Mouse (Mus musculus) lung, postnatal 4 days (tissue): Measurements from ENCODE around the gene Map3k11.

ENCODE experiments used
- DNase-seq, 2 experiments: peaks; one replicate each; pipeline ENCODE4 v3.0.0; 2021

The Map3k11 gene

DNA sequence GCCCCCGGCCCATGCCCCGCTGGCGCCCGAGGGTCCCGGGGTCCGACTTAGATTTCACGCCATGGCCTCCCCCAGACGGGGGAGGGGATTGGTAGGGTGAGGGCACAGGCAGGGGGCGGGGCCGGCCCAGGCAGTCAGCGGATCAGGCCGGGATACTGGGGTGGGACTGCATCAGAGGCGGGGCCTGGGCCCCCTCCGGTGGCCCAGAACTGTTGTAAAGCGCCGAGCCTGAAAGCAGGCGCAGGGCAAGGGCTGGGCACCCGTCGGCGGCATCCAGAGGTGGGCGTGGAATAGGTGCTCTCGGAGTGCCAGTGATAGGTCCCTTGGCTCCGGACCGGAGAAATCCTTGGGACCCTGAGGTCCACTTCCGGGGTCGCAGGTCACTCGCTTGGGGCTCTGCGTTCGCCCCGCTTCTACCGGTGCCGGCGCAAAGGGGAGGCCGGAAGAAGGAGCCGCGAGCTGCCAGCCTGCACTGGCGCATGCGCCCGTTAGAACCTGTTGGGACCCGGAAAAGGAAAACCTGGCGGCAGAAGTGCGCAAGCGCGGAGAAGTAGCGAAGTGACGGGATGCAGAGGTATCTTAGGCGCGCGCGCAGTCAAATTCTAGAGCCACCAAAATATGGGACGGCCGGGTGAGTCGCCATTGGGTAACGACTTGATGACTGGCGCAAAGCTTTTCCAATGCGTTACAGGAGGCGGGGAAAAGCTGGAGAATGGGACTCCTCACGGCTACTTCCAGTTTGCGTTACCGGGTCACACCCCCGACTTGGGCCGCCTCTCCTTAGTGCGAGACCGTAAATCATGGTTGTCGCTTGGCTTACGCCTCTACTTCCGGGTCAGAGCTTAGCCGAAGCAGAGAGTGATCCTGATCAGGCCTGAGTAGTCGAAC is at the start of gene Map3k11, which contains the start of gene Pcnx3:
Map3k11 (plus strand) TSS at position 543 of the 888 bp plus-strand sequence.
Pcnx3 (minus strand) TSS at position 709 of the 888 bp plus-strand sequence.
- DNase-seq, result peak; percentile 98 to 99

GRCm38 (mm10) chr19:5640339-5640738 is 48.2 kb upstream of the Map3k11 start:
- DNase-seq, result peak in 1 of 2 experiments; percentile 25

DNA sequence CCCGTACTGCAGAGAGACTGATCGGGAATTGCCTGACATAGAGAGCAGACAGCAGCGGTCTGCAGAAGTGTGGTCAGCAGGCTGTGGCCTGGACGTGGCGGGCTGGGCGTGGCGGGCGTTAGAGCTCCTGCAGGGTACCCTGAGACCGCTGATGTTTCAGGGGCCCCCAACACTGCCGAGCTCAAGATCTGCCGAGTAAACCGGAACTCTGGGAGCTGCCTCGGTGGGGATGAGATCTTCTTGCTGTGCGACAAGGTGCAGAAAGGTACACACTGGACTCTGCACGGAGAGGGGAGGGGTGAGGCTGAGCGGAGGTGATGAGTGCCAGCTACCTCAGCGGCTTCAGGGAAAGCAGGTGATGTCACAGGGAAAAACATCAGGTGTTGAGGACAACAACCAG is 47.5 kb upstream of the Map3k11 start:
- DNase-seq, result peak in 1 of 2 experiments; percentile 20

- DNase-seq, result no peak
Observed at GRCm38 (mm10) chr19:5641641-5642040, 46.9 kb upstream of the Map3k11 start.

- peak in 1 of 2 experiments; percentile 19 for DNase-seq
Observed at GRCm38 (mm10) chr19:5645280-5645679, 43.3 kb upstream of the Map3k11 start.

- DNase-seq, result peak in 1 of 2 experiments; percentile 23
Observed at GRCm38 (mm10) chr19:5646731-5647330, 41.7 kb upstream of the Map3k11 start.

- DNase-seq, result no peak
Observed at GRCm38 (mm10) chr19:5647791-5648190, 40.8 kb upstream of the Map3k11 start.

DNA sequence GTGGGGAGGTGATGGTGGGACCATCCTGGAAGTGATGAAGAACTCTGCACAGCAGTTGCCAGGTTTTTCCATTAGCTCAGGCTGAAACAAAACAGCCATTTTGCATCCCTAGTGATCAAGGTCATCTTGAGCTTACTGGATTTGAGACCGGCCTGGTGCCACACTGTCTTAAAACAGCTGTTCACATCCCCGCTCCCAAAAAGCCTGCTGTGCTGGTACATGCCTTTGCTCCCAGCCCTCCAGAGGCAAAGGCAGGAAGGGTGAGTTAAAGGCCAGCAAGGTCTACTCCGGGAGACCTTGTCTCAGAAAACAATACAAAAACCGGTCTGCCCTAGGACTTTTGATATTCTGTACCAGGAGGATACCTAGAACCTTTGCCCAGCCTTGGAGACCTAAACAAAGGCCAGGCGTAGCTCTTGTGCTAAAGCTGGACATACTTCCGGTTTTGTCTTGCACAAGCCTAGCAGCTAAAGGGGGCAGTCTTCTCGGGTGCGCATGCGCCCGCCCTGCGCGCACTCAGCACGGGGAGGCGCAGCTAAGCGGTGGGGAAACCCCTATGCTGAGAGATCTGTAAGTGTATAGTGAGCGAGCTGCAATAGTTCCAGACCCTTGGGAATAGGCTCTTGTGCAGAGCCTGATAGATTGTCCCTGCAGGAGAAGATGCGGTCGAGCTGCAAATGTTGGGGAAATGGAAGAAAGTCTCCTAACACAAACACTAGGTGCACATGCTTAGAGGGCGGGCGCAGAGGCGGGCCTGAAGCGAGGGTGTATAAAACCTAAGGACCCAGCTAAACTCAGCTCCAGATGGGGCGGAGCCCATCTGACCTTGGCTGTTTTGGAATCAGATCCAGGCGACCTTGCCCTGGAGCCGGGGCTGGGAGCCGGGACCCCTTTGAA is 39.9 kb upstream of the Map3k11 start:
- peak; percentile 90 to 94 for DNase-seq

- peak; percentile 56 for DNase-seq
Observed at GRCm38 (mm10) chr19:5649298-5649741, 39.2 kb upstream of the Map3k11 start.

- DNase-seq, result peak in 1 of 2 experiments; percentile 21
Observed at GRCm38 (mm10) chr19:5651502-5652274, 36.9 kb upstream of the Map3k11 start.

- no peak for DNase-seq
Observed at GRCm38 (mm10) chr19:5652570-5652969, 36.0 kb upstream of the Map3k11 start.

DNA sequence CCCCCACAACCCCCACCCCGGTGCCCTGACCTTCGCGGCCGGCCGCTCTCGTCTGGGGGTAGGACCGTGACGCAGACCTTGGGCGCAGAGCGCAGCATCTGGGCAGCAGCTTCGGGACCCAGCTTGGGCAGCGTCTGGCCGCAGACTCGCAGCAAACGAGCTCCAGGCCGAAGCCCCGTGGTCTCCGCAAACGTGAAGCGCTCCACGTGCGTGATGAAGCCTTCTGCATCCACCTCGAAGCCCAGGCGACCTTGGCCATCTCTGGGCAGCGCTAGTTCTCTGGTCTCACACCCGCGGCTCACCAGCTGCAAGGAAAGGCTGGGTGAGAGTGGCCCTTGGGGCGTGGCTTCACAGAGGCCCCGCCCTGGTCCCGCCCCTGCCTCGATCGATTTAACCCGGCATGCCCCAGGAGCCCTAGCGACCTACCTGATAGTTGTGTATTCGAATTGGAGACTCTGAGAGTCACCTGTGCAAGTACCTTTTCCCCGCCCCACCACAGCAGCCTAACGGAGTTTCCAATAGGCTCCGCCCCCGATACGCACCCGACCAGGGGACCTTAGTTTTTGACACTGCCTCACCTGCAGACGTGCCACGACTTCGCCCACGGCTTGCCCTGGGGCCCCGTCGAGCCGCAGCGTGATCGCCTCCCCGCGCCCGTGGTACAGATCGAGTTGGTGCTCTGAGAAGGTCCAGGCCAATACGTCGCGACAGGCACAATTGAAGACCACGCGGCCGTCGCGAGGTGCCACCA is 34.4 kb upstream of the Map3k11 start:
- peak in 1 of 2 experiments; percentile 30 for DNase-seq

DNA sequence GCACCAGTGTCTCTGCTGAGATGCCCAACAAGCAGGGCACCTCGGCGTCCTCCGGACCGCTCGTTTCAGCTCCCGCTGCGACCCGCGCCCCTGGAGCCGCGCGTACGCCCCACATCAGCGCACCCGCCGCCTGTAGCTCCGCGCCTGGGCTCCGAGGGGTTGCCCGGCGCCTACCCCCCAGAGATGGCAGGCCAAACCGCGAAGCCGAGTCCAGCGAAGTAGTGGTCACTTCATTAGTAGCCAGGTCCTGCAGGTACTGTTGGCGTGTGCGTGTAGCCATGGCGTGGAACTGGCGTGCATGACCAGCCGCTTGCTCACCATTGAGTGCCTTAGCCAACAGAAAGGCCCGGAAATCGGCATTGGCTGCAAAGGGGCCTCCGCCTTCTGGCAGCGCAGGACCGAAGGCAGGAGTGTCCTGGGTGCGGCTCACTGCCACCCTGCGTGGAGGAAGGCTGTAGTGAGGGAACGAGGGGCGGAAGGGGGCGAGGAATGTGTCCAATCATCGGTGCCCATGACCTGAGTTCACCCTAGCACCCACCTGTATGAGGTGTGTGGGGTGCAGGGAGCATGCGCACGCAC is 33.7 kb upstream of the Map3k11 start:
- DNase-seq, result peak in 1 of 2 experiments; percentile 39

DNA sequence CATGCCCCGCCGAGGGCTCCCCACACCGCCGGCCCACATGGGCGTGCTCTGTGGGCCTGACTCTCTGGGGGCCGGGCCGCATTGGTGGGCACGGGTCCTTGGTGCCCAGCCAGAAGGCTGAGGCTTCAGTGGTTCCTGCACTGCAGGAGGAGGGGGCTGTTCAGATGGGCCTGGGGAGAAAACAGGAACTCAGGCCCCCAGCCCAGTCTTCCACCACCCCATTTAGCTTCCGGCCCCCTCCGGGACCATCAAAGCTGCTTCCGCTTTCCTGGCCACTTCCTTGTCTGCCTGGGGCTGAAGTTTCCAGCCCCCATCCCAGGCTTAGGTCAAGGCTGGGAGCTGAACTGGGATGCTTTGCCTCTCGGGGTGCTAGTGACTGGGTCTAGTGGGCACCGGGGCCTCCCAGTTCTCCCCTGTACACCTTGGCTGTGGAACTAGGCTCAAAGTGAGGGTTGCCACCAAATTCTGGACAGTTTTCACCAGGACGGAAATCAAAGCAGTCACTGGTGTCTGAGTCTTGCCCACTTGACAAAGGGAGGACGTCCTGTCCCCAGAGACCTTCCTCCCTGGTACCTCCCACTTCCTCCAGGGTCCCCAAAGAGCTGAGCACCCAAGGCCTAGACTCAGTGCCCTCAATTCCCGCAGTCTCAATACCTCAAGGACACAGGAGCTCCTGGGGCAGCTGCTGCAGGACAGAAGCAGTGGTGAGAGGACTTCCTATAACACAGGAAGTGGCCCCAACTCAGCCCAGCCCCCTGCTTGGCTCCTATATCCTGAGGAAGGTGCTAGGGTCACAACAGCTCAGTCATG is 27.4 kb upstream of the Map3k11 start:
- peak; percentile 73 to 82 for DNase-seq

- DNase-seq, result no peak
Observed at GRCm38 (mm10) chr19:5662310-5662709, 26.2 kb upstream of the Map3k11 start.

DNA sequence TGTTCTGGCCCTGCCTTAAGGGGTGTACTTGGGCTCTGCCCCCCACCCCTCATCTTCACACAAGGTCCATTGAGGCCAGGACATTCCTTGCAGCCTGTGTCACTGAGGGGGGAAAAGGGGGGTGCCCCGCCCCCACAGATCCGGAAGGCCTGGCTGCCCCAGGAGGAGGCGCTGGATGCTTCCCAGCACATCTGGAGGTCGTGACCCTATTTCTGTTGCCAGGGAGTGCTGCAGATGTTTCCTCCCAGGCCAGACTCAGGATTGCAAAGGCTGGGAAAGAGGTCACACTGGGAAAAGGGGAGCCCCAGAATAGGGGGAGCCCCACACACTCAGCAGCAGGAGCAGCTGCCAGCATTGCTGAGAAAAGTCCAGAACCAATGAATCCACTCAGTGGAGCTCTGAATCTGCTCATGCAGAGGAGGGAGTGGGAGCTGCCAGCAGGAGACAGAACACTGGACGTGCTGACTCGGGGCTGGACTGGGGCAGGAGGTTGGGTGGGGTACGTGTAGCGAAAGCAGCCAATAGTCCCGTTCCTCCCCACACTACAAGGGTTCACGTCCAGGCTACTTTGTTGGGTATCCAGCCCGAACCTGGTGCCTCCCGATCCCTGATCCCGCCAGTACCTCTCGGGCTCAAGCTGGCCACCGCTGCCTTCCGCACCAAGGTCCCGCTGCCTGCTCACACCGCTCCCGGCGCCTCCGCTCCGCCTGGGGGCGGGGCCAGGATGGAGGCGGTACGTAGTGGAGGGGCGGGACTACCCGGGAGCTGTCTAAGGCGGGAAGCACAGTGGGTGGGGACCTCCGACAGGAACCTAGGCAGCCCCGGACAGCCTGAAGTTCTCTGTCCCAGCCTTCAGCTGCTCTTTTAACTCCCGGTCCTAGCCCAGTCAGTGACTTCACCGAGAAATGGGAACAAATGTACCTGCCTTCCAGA is 25.3 kb upstream of the Map3k11 start, which contains the start of gene Sipa1:
Sipa1 (minus strand) TSS at position 727 of the 933 bp plus-strand sequence.
- DNase-seq, result peak; percentile 96 to 97

- no peak for DNase-seq
Observed at GRCm38 (mm10) chr19:5664669-5665257, 23.8 kb upstream of the Map3k11 start.

GRCm38 (mm10) chr19:5665465-5665864 is 23.1 kb upstream of the Map3k11 start:
- no peak for DNase-seq
